Mouse (Mus musculus): ENCODE results near the gene Krt73. TPM values are rescaled to one million over a fixed set of nuclear protein-coding genes. Genes with fewer than 3 reads are reported as not detected.

Krt73 gene
- polyA plus RNA-seq (2015; fragmentation: Nextera tagmentation; extraction: Ambion mirVana), result 1.2 and 1.4 TPM in 2 replicates

GRCm38 (mm10) chr15:101802296-101802835 lies at the start of gene Krt73:
Gene Krt73 (minus strand): TSS chr15:101802346.
- WGBS, result 75% methylated on average over 6 of the region's 6 CpGs
- Histone ChIP-seq H3K27ac (no peak within 1 kb of the TSS), H3K9ac (no peak within 1 kb of the TSS), H3K4me2 (no peak within 1 kb of the TSS), H3K4me3 (no peak within 1 kb of the TSS), H3K27me3 (0 out of 2 replicates have a peak, but pooled peaks cover 5% of the 10 kb centered on the region), H3K36me3 (no peaks in the 10 kb centered on the region), H3K9me3 (no peaks in the 10 kb centered on the region), H3K4me1 (no peaks in the 10 kb centered on the region)
- ATAC-seq (ENCODE audit: insufficient number of reproducible peaks, insufficient read depth, low FRiP score, low TSS enrichment, low read depth), result no peak

- peaks cover 39% of the 10 kb centered on the region for H3K27me3 ChIP-seq
These were observed 48.5 kb upstream of the Krt73 start, which contains the start of gene Krt1 for GRCm38 (mm10) chr15:101850694-101851093. Gene Krt1 (minus strand): TSS chr15:101850794.

DNA sequence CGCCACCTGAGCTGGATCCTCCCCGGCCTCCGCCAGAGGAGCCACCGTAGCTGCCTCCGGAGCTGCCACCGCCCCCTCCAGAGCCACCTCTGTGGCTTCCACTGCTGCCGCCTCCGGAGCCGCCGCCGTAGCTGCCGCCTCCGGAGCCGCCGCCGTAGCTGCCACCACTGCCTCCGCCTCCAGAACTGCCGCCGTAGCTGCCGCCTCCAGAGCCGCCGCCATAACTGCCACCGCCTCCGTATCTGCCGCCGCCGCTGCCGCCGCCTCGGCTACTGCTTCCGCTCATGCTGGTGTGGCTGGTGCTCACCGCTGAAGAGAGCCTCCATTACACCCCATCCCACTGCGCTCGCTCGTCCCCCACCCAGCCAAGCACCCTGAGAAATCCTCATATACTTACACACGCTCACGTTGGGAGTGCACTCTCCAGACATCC lies 43.8 kb upstream of the Krt73 start:
- Histone ChIP-seq H3K27me3 (peaks cover 41% of the 10 kb centered on the region), H3K4me2 (peak overlapping the region; percentile 86), H3K36me3 (no peaks in the 10 kb centered on the region), H3K9ac (peak overlapping the region; percentile 79), H3K4me1 (peaks cover 7% of the 10 kb centered on the region; the same call in 1 of the 2 replicates), H3K4me3 (peak overlapping the region; percentile 57), H3K27ac (peak overlapping the region; percentile 11; the same call in 1 of the 2 replicates), H3K9me3 (no peaks in the 10 kb centered on the region)
- no peak for ATAC-seq (ENCODE audit: insufficient number of reproducible peaks, insufficient read depth, low FRiP score, low TSS enrichment, low read depth)
- WGBS, result under 1% methylated on average over 30 of the region's 37 CpGs

More at GRCm38 (mm10) chr15:101850694-101851093, 48.5 kb upstream of the Krt73 start, which contains the start of gene Krt1:
- Histone ChIP-seq H3K4me2 (no peak within 1 kb of the TSS), H3K27ac (no peak within 1 kb of the TSS), H3K4me1 (peaks cover 25% of the 10 kb centered on the region), H3K4me3 (no peak within 1 kb of the TSS), H3K36me3 (no peaks in the 10 kb centered on the region), H3K9me3 (no peaks in the 10 kb centered on the region), H3K9ac (no peak within 1 kb of the TSS)
- 71% methylated on average over 6 of the region's 6 CpGs for WGBS
- ATAC-seq (ENCODE audit: insufficient number of reproducible peaks, insufficient read depth, low FRiP score, low TSS enrichment, low read depth), result no peak

GRCm38 (mm10) chr15:101843192-101843591 lies 41.0 kb upstream of the Krt73 start:
- Histone ChIP-seq H3K9ac (no peak overlapping the region), H3K36me3 (no peaks in the 10 kb centered on the region), H3K9me3 (no peaks in the 10 kb centered on the region), H3K4me3 (no peak overlapping the region), H3K4me1 (peaks cover 7% of the 10 kb centered on the region; the same call in 1 of the 2 replicates), H3K27ac (no peak overlapping the region), H3K27me3 (peaks cover 37% of the 10 kb centered on the region), H3K4me2 (no peak overlapping the region)
- 54% methylated on average over 9 of the region's 9 CpGs for WGBS
- no peak; the same call in 1 of the 2 replicates for ATAC-seq (ENCODE audit: insufficient number of reproducible peaks, insufficient read depth, low FRiP score, low TSS enrichment, low read depth)

DNA sequence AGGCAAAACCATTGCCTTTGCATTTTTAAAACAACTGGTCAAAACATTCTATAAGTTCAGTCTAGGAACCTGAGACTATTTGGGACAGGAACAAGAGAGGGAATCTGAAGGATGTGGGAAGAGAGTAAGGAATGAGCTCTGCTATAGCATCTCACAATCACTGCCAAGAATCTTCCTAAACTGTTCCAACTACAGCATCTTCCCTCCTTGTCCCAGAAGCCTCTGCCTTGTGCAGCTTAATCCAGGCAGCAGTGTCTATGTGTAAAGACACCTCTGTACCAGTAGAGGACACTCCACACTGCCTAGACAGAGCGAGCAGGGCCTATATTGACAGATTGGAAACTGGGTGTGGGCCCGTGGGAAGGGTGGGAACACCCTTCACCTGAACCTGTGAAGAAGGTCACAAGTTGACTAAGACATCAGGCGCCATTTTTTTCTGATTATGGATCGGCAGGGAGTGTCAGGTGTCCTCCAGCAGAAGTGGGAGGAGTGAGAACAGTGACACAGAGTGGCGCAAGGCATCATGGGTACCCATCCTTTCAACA lies 32.7 kb upstream of the Krt73 start:
- H3K36me3 ChIP-seq, result no peaks in the 10 kb centered on the region
- H3K9me3 ChIP-seq, result no peaks in the 10 kb centered on the region
- H3K4me2 ChIP-seq, result no peak overlapping the region
- no peaks in the 10 kb centered on the region for H3K4me1 ChIP-seq
- no peak overlapping the region for H3K4me3 ChIP-seq
- no peak for ATAC-seq (ENCODE audit: insufficient number of reproducible peaks, insufficient read depth, low FRiP score, low TSS enrichment, low read depth)
- 69% methylated on average over 5 of the region's 5 CpGs for WGBS
- no peak overlapping the region for H3K27ac ChIP-seq
- no peaks in the 10 kb centered on the region for H3K27me3 ChIP-seq
- H3K9ac ChIP-seq, result no peak overlapping the region

GRCm38 (mm10) chr15:101833131-101833530 lies 31.0 kb upstream of the Krt73 start:
- H3K27me3 ChIP-seq, result no peaks in the 10 kb centered on the region
- ATAC-seq (ENCODE audit: insufficient number of reproducible peaks, insufficient read depth, low FRiP score, low TSS enrichment, low read depth), result no peak
- no peaks in the 10 kb centered on the region for H3K9me3 ChIP-seq
- no peaks in the 10 kb centered on the region for H3K36me3 ChIP-seq
- H3K9ac ChIP-seq, result no peak overlapping the region
- H3K4me1 ChIP-seq, result no peaks in the 10 kb centered on the region
- H3K27ac ChIP-seq, result no peak overlapping the region
- 27% methylated on average over 6 of the region's 6 CpGs for WGBS
- no peak overlapping the region for H3K4me2 ChIP-seq
- H3K4me3 ChIP-seq, result no peak overlapping the region

DNA sequence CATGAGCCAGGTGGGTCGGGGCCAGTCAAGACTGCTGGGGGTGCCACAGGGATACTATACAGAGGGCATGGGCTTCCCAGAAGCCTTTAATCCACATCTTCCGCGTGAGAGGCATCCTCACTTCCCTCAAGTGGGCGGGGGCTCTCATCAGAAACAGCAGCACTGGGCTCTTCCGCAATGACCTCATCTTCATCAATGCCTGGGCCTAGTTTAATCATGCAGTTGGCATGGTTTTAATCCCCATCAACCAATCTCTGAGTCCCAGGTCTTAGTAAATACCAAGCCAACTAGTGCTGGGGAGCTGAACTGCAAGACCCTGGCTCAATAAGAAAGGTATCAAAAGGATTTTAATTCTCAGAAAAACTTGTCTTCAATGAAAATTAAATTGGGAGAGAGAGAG lies 27.3 kb upstream of the Krt73 start:
- no peaks in the 10 kb centered on the region for H3K36me3 ChIP-seq
- ATAC-seq (ENCODE audit: insufficient number of reproducible peaks, insufficient read depth, low FRiP score, low TSS enrichment, low read depth), result no peak
- no peak overlapping the region for H3K27ac ChIP-seq
- no peaks in the 10 kb centered on the region for H3K27me3 ChIP-seq
- WGBS, result 58% methylated on average over 5 of the region's 5 CpGs
- no peak overlapping the region for H3K4me2 ChIP-seq
- H3K9ac ChIP-seq, result no peak overlapping the region
- H3K9me3 ChIP-seq, result no peaks in the 10 kb centered on the region
- H3K4me1 ChIP-seq, result no peaks in the 10 kb centered on the region
- no peak overlapping the region for H3K4me3 ChIP-seq

DNA sequence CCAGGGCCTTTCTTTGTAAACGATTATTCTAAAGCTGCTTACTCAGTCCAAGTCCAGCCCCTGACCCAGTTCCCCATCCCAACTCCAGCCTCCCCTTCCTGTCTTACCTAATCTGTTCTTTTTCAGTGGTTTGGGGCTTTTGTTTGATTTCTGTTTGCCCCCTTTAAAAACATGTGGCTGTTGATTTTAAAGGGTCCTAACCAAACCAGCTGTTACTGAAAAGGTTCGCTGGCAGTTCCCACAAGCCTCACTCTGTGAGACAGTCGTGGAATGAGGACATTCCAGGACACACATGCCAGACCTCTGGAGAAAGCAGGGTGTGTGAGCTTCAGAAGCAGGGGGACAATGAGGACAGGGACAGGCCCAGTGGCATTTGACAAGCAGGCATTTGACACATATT lies 19.6 kb upstream of the Krt73 start:
- H3K36me3 ChIP-seq, result no peaks in the 10 kb centered on the region
- H3K9ac ChIP-seq, result no peak overlapping the region
- H3K27ac ChIP-seq, result no peak overlapping the region
- H3K4me3 ChIP-seq, result no peak overlapping the region
- no peaks in the 10 kb centered on the region for H3K27me3 ChIP-seq
- ATAC-seq (ENCODE audit: insufficient number of reproducible peaks, insufficient read depth, low FRiP score, low TSS enrichment, low read depth), result no peak
- 30% methylated on average over 3 of the region's 3 CpGs for WGBS
- H3K9me3 ChIP-seq, result no peaks in the 10 kb centered on the region
- H3K4me2 ChIP-seq, result no peak overlapping the region
- H3K4me1 ChIP-seq, result no peaks in the 10 kb centered on the region

- Histone ChIP-seq H3K4me3 (no peak within 1 kb of the TSS), H3K27ac (no peak within 1 kb of the TSS), H3K4me1 (no peaks in the 10 kb centered on the region), H3K9me3 (no peaks in the 10 kb centered on the region), H3K36me3 (no peaks in the 10 kb centered on the region), H3K4me2 (no peak within 1 kb of the TSS), H3K27me3 (no peaks in the 10 kb centered on the region), H3K9ac (no peak within 1 kb of the TSS)
- ATAC-seq (ENCODE audit: insufficient number of reproducible peaks, insufficient read depth, low FRiP score, low TSS enrichment, low read depth), result no peak
- WGBS, result 84% methylated on average over 16 of the region's 16 CpGs
These were observed 15.7 kb upstream of the Krt73 start, which contains the start of gene Krt2 for GRCm38 (mm10) chr15:101817875-101818274. Gene Krt2 (minus strand): TSS chr15:101818169.

GRCm38 (mm10) chr15:101803052-101803822 lies 1.1 kb upstream of the Krt73 start:
- 83% methylated on average over 11 of the region's 11 CpGs for WGBS
- H3K4me2 ChIP-seq, result no peak overlapping the region
- ATAC-seq (ENCODE audit: insufficient number of reproducible peaks, insufficient read depth, low FRiP score, low TSS enrichment, low read depth), result no peak

DNA sequence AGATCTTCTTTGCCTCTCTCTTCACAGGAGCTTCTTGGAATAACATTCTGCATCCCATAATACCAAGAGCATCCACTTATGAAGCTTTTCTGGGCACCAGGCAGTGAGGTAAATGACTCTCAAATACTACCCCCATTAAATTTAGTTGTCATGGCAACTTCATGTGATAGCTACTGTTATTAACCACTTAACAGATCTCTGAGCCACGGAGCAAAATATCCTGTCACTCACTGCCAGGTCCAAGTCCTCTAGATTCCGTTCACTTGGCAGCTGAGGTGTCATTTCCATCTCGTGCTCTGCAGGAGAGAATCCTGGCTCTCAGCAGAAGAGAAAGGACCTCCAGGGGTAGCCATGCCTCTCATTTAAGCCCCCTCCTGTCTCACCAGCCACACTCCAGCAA lies 11.3 kb downstream of the Krt73 start:
- Histone ChIP-seq H3K4me3 (no peak overlapping the region), H3K36me3 (no peaks in the 10 kb centered on the region), H3K9me3 (no peaks in the 10 kb centered on the region), H3K9ac (no peak overlapping the region), H3K27ac (no peak overlapping the region), H3K27me3 (peaks cover 3% of the 10 kb centered on the region), H3K4me2 (no peak overlapping the region), H3K4me1 (no peaks in the 10 kb centered on the region)
- WGBS, result 34% methylated on average over 3 of the region's 3 CpGs
- ATAC-seq (ENCODE audit: insufficient number of reproducible peaks, insufficient read depth, low FRiP score, low TSS enrichment, low read depth), result no peak

More at GRCm38 (mm10) chr15:101803052-101803822, 1.1 kb upstream of the Krt73 start:
- H3K27me3 ChIP-seq, result 0 out of 2 replicates have a peak, but pooled peaks cover 3% of the 10 kb centered on the region
- H3K4me3 ChIP-seq, result no peak overlapping the region
- H3K27ac ChIP-seq, result no peak overlapping the region
- no peak overlapping the region for H3K9ac ChIP-seq
- no peaks in the 10 kb centered on the region for H3K4me1 ChIP-seq
- no peaks in the 10 kb centered on the region for H3K36me3 ChIP-seq
- no peaks in the 10 kb centered on the region for H3K9me3 ChIP-seq
